Mouse (Mus musculus) G1E (cell line): ENCODE data around the gene Rce1. TPM values are rescaled to one million over a fixed set of nuclear protein-coding genes. Genes with fewer than 3 reads are reported as not detected.

Experiments
- ATAC-seq: 2 replicates; pipeline ENCODE4 v1.8.0; 2016; ENCODE audit warnings: mild to moderate bottlenecking; ENCODE audit not compliant: insufficient number of reproducible peaks, poor library complexity, low FRiP score, severe bottlenecking; ENCODE audit errors: extremely low read depth
- DNase-seq: peaks from one replicate; pipeline ENCODE4 v3.0.0; 2012; ENCODE audit warnings: low spot score
- H3K27me3 ChIP-seq: 2 replicates; pipeline ENCODE4 v1.6.1; 2012; ENCODE audit warnings: mild to moderate bottlenecking, low read length, inconsistent platforms; ENCODE audit not compliant: insufficient read depth
- H3K36me3 ChIP-seq: replicated peaks from 2 replicates; pipeline ENCODE3; 2012; ENCODE audit warnings: mild to moderate bottlenecking, inconsistent platforms
- H3K4me1 ChIP-seq: 2 replicates; pipeline ENCODE4 v1.6.1; 2012; ENCODE audit warnings: low read depth, low read length, inconsistent platforms, mixed read lengths; ENCODE audit not compliant: insufficient read depth
- H3K4me3 ChIP-seq: 2 replicates; pipeline ENCODE4 v1.5.1; 2012; ENCODE audit warnings: low read depth, mild to moderate bottlenecking, inconsistent platforms, low read length, moderate library complexity, mixed read lengths
- H3K9me3 ChIP-seq: replicated peaks from 2 replicates; pipeline ENCODE4 v1.6.1; 2012; ENCODE audit warnings: inconsistent platforms
- CTCF ChIP-seq: IDR thresholded peaks from 2 replicates; pipeline ENCODE4 v1.5.1; 2012; ENCODE audit warnings: low read depth, low read length, inconsistent platforms, mixed read lengths
- GATA1 ChIP-seq: IDR thresholded peaks from 2 replicates; pipeline ENCODE4 v1.6.1; 2012; ENCODE audit warnings: borderline replicate concordance, low read length, inconsistent platforms, mixed read lengths
- GATA2 ChIP-seq: IDR thresholded peaks from 2 replicates; pipeline ENCODE4 v1.6.1; 2012; ENCODE audit warnings: low read depth, low read length, inconsistent platforms, borderline replicate concordance
- POLR2AphosphoS5 ChIP-seq: IDR thresholded peaks from 2 replicates; pipeline ENCODE4 v1.6.1; 2012; ENCODE audit warnings: low read depth, low read length, inconsistent platforms; ENCODE audit not compliant: insufficient replicate concordance
- TAL1 ChIP-seq: conservative IDR thresholded peaks from 2 replicates; pipeline ENCODE4 v1.6.1; 2012; ENCODE audit warnings: low read depth, low read length, inconsistent platforms, mixed read lengths
- polyA plus RNA-seq: library from polyadenylated mRNA; stranded (reverse); fragments of >175 nt; gene quantifications from 2 replicates; pipeline ENCODE4 v1.2.3, GENCODE M21; 2012
- total RNA-seq, 2 experiments: library from RNA; stranded (forward) in 1 of 2; stranded (reverse) in 1 of 2; fragments of 200-1000 nt in 1 of 2; fragments of >200 nt in 1 of 2; fragmentation: Nextera tagmentation in 1 of 2; gene quantifications; 2 replicates each; pipeline ENCODE4 v1.2.3; 2014 to 2017

Gene Rce1
- total and polyA plus RNA-seq, 3 experiments: 16.0 to 33.9 (median 21.9) TPM

- Histone ChIP-seq H3K36me3 (peaks cover 64% of the 10 kb centered on the region), H3K4me3 (no peak overlapping the region), H3K9me3 (no peaks in the 10 kb centered on the region), H3K27me3 (no peaks in the 10 kb centered on the region), H3K4me1 (peaks cover 41% of the 10 kb centered on the region)
- no peak for TF ChIP-seq TAL1
- no peak for TF ChIP-seq POLR2AphosphoS5
- no peak for TF ChIP-seq CTCF
- no peak for TF ChIP-seq GATA2
- TF ChIP-seq GATA1: no peak
- DNase-seq (no peak), ATAC-seq (no peak)
Observed at GRCm38 (mm10) chr19:4623419-4623818, 2.0 kb downstream of the Rce1 start.

DNA sequence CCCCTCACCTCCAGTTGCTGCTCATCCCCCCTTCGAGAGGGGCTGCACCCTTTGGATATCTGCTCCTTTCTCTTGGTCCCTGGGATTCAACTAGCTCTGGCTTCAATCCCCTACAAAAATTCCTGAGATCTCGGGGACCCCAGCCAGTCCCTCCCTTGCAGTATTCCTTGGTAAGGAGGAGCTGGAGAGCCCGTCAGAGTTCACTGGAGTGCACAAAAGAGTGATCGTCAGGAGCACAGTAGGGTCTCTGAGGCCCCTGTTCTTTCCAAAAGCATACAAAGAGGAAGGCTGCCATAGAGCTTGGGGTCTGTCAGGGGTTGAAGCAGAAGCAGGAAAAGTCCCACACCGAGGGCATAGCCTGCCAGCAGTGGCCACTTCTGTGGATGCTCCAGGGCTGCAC lies 2.7 kb downstream of the Rce1 start:
- H3K4me1 ChIP-seq: peaks cover 37% of the 10 kb centered on the region
- no peaks in the 10 kb centered on the region for H3K9me3 ChIP-seq
- ATAC-seq (no peak), DNase-seq (no peak)
- peaks cover 59% of the 10 kb centered on the region for H3K36me3 ChIP-seq
- peaks cover 3% of the 10 kb centered on the region; the same call in 1 of the 2 replicates for H3K27me3 ChIP-seq
- TF ChIP-seq GATA2: no peak
- TF ChIP-seq CTCF: no peak
- no peak for TF ChIP-seq TAL1
- no peak for TF ChIP-seq GATA1
- TF ChIP-seq POLR2AphosphoS5: no peak
- no peak overlapping the region for H3K4me3 ChIP-seq

DNA sequence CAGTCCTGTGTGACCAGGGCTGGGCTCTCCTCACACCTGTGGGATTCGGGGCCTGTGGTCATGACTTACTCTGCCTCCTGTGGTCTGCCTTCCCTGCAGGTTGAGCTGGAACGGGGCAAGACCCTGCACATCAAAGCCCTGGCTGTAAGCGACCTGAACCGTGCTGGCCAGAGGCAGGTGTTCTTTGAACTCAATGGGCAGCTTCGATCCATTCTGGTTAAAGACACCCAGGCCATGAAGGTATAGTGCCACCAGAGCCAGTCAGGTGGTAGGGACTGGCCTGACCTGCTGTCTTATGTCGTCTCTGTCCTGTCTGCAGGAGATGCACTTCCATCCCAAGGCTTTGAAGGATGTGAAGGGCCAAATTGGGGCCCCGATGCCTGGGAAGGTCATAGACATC lies 4.7 kb downstream of the Rce1 start:
- no peak for TF ChIP-seq POLR2AphosphoS5
- TF ChIP-seq CTCF: no peak
- TF ChIP-seq TAL1: no peak
- TF ChIP-seq GATA1: no peak
- TF ChIP-seq GATA2: no peak
- no peak overlapping the region for H3K4me3 ChIP-seq
- peaks cover 24% of the 10 kb centered on the region for H3K27me3 ChIP-seq
- H3K36me3 ChIP-seq: peaks cover 57% of the 10 kb centered on the region
- H3K4me1 ChIP-seq: peaks cover 30% of the 10 kb centered on the region
- no peaks in the 10 kb centered on the region for H3K9me3 ChIP-seq
- ATAC-seq (no peak), DNase-seq (no peak)

DNA sequence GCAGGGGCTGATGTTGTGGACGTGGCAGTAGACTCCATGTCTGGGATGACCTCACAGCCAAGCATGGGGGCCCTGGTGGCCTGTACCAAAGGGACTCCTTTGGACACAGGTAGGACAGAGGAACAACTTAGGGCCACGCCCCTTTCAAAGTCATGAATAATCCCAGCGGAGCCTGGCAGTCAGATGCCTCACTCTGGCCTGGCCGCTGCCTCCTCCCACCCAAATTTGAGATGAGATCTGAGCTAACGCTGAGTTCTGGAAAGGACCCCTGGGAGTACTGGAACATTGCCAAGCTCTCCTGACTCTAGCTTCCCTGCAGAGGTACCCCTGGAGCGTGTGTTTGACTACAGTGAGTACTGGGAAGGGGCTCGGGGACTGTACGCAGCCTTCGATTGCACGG lies 6.0 kb downstream of the Rce1 start:
- DNase-seq (no peak), ATAC-seq (no peak)
- H3K4me3 ChIP-seq: no peak overlapping the region
- H3K27me3 ChIP-seq: peaks cover 33% of the 10 kb centered on the region
- peaks cover 33% of the 10 kb centered on the region for H3K4me1 ChIP-seq
- TF ChIP-seq GATA1: no peak
- no peak for TF ChIP-seq TAL1
- TF ChIP-seq POLR2AphosphoS5: no peak
- TF ChIP-seq GATA2: no peak
- no peak for TF ChIP-seq CTCF
- no peaks in the 10 kb centered on the region for H3K9me3 ChIP-seq
- peaks cover 56% of the 10 kb centered on the region for H3K36me3 ChIP-seq

- Histone ChIP-seq H3K9me3 (no peaks in the 10 kb centered on the region), H3K4me1 (peaks cover 21% of the 10 kb centered on the region), H3K4me3 (no peak overlapping the region), H3K27me3 (peaks cover 46% of the 10 kb centered on the region), H3K36me3 (peaks cover 43% of the 10 kb centered on the region)
- TF ChIP-seq GATA1 (no peak), GATA2 (no peak), POLR2AphosphoS5 (no peak), TAL1 (no peak), CTCF (no peak)
- DNase-seq (no peak), ATAC-seq (no peak)
Observed at GRCm38 (mm10) chr19:4618183-4618582, 7.3 kb downstream of the Rce1 start.

- TF ChIP-seq TAL1: no peak
- no peak for TF ChIP-seq GATA1
- no peak for TF ChIP-seq POLR2AphosphoS5
- no peak for TF ChIP-seq GATA2
- no peak for TF ChIP-seq CTCF
- no peak for ATAC-seq
- peaks cover 21% of the 10 kb centered on the region for H3K4me1 ChIP-seq
- H3K9me3 ChIP-seq: no peaks in the 10 kb centered on the region
- DNase-seq: no peak
- peaks cover 30% of the 10 kb centered on the region for H3K36me3 ChIP-seq
- H3K27me3 ChIP-seq: peaks cover 49% of the 10 kb centered on the region
- no peak overlapping the region for H3K4me3 ChIP-seq
Observed at GRCm38 (mm10) chr19:4616546-4616945, 8.9 kb downstream of the Rce1 start.
